Mouse (Mus musculus) kidney, postnatal 4 days (tissue): ENCODE data around the gene Nos1ap.
A peak's percentile ranks its signal among the peaks of the same experiment; 100 is the strongest.

ENCODE experiments used
- DNase-seq, 2 experiments: peaks; one replicate each; pipeline ENCODE4 v3.0.0; 2021; ENCODE audit warnings: mixed read lengths in 2 of 2

Gene Nos1ap

GRCm38 (mm10) chr1:170346266-170346665 lies 243.4 kb downstream of the Nos1ap start:
- peak in 1 of 2 experiments; percentile 5 for DNase-seq

DNA sequence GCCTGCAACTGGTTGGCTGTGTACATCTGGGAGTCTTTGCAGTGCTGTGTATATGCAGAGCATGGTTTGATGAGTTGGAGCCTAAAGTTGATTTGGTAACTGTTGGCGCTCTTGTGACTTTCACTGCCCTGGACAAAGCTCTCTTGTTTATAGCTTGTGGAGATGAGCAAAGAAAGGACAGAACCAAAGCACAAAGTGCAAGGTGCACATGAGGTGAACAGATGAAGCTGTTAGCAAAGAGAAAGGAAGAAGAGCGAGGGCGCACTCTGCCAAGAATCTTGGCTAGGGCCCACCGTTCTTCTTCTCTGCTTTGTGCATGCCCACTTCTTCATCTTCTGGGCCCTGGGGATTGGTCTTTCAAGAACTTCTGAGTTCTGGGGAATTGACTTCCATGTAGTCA lies 245.8 kb downstream of the Nos1ap start:
- no peak for DNase-seq

- DNase-seq: no peak
Measured at GRCm38 (mm10) chr1:170343081-170343480, 246.6 kb downstream of the Nos1ap start.

DNA sequence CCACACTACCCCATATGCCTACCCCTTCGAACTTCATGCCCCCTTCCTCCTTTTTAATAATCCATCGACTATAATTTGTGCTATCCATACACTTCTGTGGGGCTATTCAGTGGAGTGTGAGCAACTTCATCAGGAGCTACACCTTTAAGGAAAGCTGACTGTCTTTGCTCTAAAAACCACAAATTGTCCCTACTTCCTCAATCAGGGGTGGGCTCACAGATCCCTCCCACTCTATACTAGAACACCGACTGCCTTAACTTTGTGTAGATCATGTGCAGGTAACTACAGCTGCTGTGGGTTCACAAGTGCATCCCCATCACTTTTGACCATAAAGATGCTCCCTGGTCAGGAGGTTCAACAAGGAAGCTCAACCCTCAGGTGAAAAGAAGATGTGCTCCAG lies 249.7 kb downstream of the Nos1ap start:
- DNase-seq: no peak

DNA sequence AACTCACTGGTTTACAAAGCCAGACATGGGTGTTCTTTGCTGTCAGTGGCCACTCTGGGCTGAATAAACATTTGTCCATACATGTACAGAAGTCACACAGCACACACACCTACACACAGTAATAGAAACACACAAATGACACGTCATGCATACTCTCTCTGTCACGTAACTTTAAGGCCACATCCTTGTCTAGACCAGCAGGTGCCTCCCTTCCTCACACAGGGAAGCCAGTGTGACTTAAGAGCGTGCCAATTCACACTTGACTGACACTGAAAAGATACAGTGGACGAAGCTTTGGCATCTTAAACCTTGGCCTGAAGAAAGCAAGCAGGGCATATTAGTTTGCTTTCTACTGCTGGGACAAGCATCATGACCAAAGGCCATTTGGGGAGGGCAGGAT lies 256.9 kb downstream of the Nos1ap start:
- no peak for DNase-seq

DNA sequence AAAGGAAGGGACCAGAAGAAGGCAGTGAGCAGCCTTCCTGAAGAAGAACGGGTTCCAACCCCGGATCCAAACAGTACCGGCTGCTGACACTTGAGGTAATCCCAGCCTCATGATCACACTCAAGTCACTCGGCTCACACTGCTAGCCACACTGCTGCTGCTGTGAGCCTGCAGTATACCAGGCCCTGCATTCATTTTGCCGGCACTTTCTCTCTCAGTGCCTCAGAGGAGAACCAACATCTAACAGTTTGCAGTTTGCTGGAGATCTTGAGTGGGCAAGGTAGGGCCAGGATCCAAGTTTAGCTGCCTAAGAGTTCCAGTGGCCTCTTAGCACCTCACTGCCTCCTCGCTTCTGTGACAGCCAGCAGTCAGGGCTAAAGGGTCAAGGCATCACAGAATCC lies 257.7 kb downstream of the Nos1ap start:
- no peak for DNase-seq

DNA sequence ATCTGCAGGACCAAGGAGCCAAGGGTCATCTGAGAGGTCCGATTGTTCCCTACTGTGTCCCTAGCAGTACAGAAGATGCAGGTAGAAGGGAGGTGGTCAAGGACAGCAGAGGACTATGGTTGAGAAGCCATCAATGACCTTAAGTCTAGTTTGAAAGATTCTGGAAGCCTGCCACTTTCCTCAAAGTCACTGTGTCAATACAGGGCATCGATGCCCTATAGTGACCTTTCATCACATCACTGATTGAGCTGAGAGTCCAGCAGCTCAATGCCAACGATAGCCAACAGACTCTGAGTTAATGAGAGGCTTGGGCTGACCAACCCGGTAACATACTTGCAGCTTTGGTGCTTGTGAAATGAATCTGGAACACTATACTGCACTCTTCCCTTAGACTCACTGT lies 264.4 kb downstream of the Nos1ap start:
- DNase-seq: no peak

DNA sequence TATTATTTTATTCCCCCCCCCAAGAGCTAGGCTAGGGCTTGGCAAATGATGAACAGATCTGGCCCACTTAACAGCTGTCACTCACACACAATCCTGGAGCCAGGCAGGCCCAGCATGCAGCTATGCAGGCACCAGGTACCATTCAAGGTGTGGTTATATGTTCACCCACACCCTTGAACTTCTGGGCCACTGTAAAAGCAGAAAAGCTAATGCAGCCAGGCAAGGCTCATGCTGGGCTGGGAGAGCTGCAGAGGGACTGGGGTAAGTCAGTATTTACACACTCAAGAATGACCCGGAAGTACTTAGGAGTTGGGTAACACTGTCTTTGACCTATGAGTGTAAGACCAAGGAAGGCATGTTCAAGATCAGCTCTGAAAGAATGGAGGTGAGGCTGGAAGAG lies 265.3 kb downstream of the Nos1ap start:
- DNase-seq: no peak

- no peak for DNase-seq
Measured at GRCm38 (mm10) chr1:170323001-170323400, 266.7 kb downstream of the Nos1ap start.

DNA sequence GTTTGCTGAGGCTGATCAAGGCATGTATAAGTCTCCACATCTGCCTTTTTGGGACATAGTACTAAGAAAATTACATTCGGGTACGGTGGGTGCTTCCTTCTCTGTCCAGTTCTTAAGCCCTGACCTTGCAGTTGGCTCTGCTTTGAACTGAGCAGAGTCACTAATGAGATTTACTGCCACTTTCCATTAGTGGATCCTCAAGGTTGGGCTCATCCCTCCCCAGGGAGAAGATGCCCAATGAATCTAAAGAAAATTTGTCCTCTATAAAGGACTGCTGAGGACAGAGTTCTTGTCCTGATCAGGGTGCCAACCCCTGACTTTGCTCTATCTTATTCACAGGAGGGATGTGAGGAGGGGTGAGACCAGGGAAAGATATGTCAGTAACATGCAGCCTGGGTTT lies 267.6 kb downstream of the Nos1ap start:
- no peak for DNase-seq

DNA sequence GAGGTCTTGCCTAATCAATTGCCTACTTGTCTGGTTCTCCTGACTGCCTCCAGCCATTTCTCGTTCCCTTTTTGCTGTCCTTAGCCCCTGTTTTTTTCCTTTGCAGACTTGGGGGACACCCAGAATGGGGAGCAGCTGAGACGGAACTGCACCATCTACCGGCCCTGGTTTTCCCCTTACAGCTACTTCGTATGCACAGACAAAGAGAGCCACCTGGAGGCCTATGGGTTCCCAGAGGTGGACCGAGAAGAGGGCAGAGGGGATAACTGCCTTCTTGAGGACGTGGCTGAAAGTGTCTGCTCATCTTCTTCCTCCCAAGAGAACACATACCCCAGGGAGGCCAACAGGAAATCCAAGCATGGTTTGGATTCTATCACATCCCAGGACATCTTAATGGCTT lies 278.2 kb downstream of the Nos1ap start:
- no peak for DNase-seq

DNA sequence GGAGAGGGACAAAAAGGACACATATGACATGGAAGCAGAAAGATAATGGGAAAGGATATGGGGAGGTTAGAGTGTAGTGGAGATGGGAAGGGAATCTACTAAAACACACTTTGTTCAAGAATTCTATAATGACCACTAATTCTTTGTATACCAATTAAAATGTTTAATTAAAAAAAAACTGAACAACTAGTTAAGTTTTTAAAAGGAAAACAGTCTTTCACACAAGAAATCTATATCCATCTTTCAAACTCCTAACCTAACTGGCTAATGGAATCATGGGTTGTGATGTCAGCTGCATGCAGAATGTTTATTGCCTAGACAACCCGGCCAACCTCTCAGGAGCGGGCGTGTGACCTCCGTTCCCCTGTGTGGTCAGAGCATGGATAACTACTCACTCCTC lies 281.2 kb downstream of the Nos1ap start, which contains the start of gene Spata46:
Gene Spata46, plus strand, starts transcription at position 301 of the 400 bp plus-strand sequence.
- DNase-seq: no peak

DNA sequence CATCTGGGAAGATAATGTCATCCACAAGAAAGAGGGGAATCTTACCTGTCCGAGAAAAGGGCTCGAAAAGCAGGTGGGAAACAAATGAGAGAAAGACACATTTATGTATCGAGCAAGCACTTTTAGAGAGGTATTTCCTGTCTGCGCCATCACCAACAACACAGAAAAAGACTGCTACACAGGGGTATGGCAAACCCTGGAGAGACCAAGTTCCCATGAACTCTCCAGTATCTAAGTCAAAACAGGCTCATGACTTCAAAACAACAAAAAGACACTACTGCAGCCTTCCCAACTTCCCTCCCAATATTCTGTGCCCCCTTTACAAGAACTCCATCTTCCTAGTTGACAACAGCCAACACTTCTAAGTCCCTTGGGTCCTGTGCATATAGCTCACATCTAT lies 283.4 kb downstream of the Nos1ap start, which contains the start of gene Gm7694:
Gene Gm7694, minus strand, starts transcription at position 101 of the 400 bp plus-strand sequence.
- DNase-seq: no peak

- DNase-seq: no peak
Measured at GRCm38 (mm10) chr1:170305002-170305401, 284.7 kb downstream of the Nos1ap start.

- no peak for DNase-seq
Measured at GRCm38 (mm10) chr1:170303103-170303502, 286.6 kb downstream of the Nos1ap start.

- DNase-seq: no peak
Measured at GRCm38 (mm10) chr1:170302456-170302855, 287.2 kb downstream of the Nos1ap start.

GRCm38 (mm10) chr1:170301686-170302085 lies 288.0 kb downstream of the Nos1ap start:
- DNase-seq: no peak

- DNase-seq: no peak
Measured at GRCm38 (mm10) chr1:170299496-170299895, 290.2 kb downstream of the Nos1ap start.

GRCm38 (mm10) chr1:170294786-170295570 lies 294.7 kb downstream of the Nos1ap start:
- no peak for DNase-seq

GRCm38 (mm10) chr1:170293257-170293656 lies 296.4 kb downstream of the Nos1ap start:
- no peak for DNase-seq

DNA sequence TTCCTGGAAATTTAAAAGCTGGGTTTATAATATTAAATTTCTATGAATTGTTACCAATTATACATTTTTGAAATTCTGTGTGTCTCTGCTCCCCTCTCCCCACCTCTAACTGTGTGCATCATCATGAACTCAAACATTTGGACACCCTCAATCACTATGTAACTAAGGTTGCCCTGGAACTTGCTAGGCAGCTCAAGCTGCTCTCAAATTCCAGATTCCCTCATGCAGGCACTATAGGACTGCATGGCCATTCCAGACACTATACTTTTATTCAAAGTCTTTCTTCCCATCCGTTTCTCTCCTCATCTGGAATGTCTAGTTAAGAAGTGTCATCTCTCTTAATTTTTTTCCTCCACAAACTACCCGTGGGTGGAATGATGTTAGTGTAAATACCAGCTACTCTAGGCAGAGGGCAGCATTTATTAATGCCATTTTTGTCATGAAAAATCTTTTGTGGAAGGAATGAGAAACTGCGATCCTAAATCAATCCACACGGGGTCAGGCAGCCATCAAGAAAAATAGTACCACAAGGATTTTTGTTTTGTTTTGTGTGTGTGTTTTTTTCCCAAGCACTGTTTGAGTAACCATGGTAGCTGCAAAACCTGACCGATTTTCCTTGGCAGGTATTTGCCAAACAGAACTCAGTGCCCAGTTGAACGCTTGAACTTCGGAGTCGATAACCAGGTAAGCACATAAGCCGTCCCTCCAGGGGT lies 297.3 kb downstream of the Nos1ap start:
- peak; percentile 52 to 69 for DNase-seq

DNA sequence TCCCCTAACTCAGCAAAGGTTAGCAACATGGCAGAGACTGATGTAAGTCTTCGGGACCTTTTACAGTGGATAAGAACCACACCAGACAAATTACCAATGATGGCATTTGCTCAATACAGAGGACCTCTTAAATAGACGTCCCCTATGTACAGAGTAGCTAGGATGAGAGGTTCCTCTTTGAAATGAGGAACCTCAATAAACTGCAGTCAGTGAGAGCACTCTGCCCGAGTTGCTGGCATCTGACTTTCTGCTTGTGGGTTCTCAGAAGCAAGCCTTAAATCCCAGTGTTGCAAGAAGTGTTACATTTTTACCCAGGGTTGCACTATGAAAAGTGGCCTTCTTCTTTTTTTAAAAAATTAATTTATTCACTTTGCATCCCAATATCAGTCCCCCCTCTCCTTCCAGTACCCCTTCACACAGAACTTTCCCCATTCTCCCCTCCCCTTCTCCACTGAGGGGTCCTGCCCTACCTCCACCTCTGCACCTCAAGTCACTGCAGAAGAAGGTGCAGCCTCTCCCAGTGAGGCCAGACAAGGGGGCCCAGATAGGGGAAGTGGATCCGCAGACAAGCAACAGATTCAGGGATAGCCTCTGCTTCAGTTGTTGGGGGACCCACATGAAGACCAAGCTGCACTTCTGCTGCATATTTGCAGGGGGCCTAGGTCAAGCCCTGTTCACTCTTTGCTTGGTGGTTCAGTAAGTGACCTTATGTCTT lies 307.1 kb downstream of the Nos1ap start:
- no peak for DNase-seq

DNA sequence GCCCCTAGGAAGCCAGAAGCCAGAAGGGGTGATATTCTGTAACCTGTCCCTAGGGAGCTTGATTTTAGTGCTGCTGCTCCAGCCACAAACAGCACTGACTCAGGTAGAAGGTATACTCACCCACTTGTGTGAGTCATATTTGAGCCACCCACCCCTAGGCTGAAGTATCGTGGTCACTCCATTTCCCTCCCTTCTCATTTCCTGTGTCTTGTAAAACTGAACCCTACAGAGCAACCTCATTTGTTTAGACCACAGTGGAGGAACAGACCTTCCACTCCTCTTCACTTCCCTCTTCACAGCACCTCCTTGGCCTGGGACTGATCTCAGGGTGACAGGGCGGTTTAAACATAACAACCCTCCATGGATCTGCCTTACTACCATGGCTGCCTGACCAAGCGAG lies 312.6 kb downstream of the Nos1ap start, which contains the start of gene Sh2d1b1:
Gene Sh2d1b1, plus strand, starts transcription at position 305 of the 400 bp plus-strand sequence.
- no peak for DNase-seq
